Mouse (Mus musculus): ENCODE measurements around the gene Gbe1.

GRCm38 (mm10) chr16:70480494-70480893, 166.7 kb downstream of the Gbe1 start:
- TF ChIP-seq POLR2A (IDR thresholded peaks at IDR 0.05; ENCODE audit: insufficient read depth, low read length) (no peak), EP300 (IDR thresholded peaks at IDR 0.05; ENCODE audit: insufficient read depth, low read depth, low read length) (no peak)

All from ES-Bruce4 (cell line).